Mouse (Mus musculus) heart, embryonic 14.5 days (tissue): Measurements from ENCODE around the gene Aftph. TPM values are rescaled to one million over a fixed set of nuclear protein-coding genes. Genes with fewer than 3 reads are reported as not detected.

Source experiments
- ATAC-seq: fragments of 200-750 bp; cut with Nextera tagmentation; 2 replicates; pipeline ENCODE4 v1.8.0; 2017; ENCODE audit warnings: low read depth, moderate TSS enrichment; ENCODE audit not compliant: insufficient number of reproducible peaks, insufficient read depth, low FRiP score
- H3K27ac ChIP-seq, 2 experiments: fragments of 200-500 bp in 1 of 2; fragments of 300-500 bp in 1 of 2; sonication (generic) in 1 of 2; replicated peaks in 1 of 2; 2 replicates each; pipeline ENCODE4 v1.5.1; 2012 to 2014; ENCODE audit warnings: low read depth in 2 of 2, low read length in 2 of 2, control low read depth in 1 of 2, mild to moderate bottlenecking in 1 of 2, mixed read lengths in 1 of 2; ENCODE audit not compliant: control insufficient read depth in 1 of 2, insufficient read depth in 1 of 2
- H3K27me3 ChIP-seq: fragments of 300-500 bp; sonication (generic); 2 replicates; pipeline ENCODE4 v1.6.1; 2014; ENCODE audit warnings: mild to moderate bottlenecking, low read length, control low read depth; ENCODE audit not compliant: control insufficient read depth, insufficient read depth
- H3K36me3 ChIP-seq: fragments of 300-500 bp; sonication (generic); 2 replicates; pipeline ENCODE4 v1.6.1; 2014; ENCODE audit warnings: mild to moderate bottlenecking, control low read depth, low read length, mixed read lengths; ENCODE audit not compliant: control insufficient read depth, insufficient read depth
- H3K4me1 ChIP-seq, 2 experiments: fragments of 200-500 bp in 1 of 2; fragments of 300-500 bp in 1 of 2; sonication (generic) in 1 of 2; 2 replicates each; pipeline ENCODE4 v1.6.1; 2012 to 2014; ENCODE audit warnings: low read length in 2 of 2, control low read depth in 1 of 2, mixed read lengths in 1 of 2; ENCODE audit not compliant: control insufficient read depth in 2 of 2, insufficient read depth in 2 of 2
- H3K4me2 ChIP-seq: fragments of 300-500 bp; sonication (generic); 2 replicates; pipeline ENCODE4 v1.6.1; 2014; ENCODE audit warnings: mild to moderate bottlenecking, low read length
- H3K4me3 ChIP-seq, 2 experiments: fragments of 200-500 bp in 1 of 2; fragments of 300-500 bp in 1 of 2; sonication (generic) in 1 of 2; 2 replicates each; pipeline ENCODE4 v1.5.1; 2012 to 2014; ENCODE audit warnings: low read length in 2 of 2, mild to moderate bottlenecking in 2 of 2, control low read depth in 1 of 2, low read depth in 1 of 2, moderate library complexity in 1 of 2; ENCODE audit not compliant: control insufficient read depth in 1 of 2, insufficient read depth in 1 of 2
- H3K9ac ChIP-seq: fragments of 300-500 bp; sonication (generic); 2 replicates; pipeline ENCODE4 v1.6.1; 2014; ENCODE audit warnings: mild to moderate bottlenecking, low read length
- H3K9me3 ChIP-seq: fragments of 300-500 bp; sonication (generic); 2 replicates; pipeline ENCODE4 v1.6.1; 2016; ENCODE audit warnings: low read length, control low read depth; ENCODE audit not compliant: control insufficient read depth
- WGBS: fragments of 180-500 bp; shearing (Covaris S2); extraction: QIAGEN DNeasy Blood & Tissue Kit; methylation state at CpG from one replicate; pipeline ENCODE4 v1.1.7; 2014; 5-methylcytosine and 5-hydroxymethylcytosine counted together
- polyA plus RNA-seq: library from polyadenylated mRNA; unstranded; fragments of >200 nt; fragmentation: Nextera tagmentation; extraction: Ambion mirVana; gene quantifications from 2 replicates; pipeline ENCODE4 v1.2.1, GENCODE M21; 2014

Gene Aftph
- polyA plus RNA-seq, 1 experiment from 2014 or later: 11.2 TPM

GRCm38 (mm10) chr11:20646142-20646541 lies 95.2 kb downstream of the Aftph start:
- peaks cover 22 to 48% of the 10 kb centered on the region in 2 experiments for H3K4me1 ChIP-seq
- no peaks in the 10 kb centered on the region for H3K27me3 ChIP-seq
- H3K9ac ChIP-seq: no peak overlapping the region
- H3K4me2 ChIP-seq: no peak overlapping the region
- no peaks in the 10 kb centered on the region for H3K9me3 ChIP-seq
- no peak overlapping the region for H3K27ac ChIP-seq
- no peak overlapping the region for H3K4me3 ChIP-seq
- no peak for ATAC-seq
- peaks cover 26% of the 10 kb centered on the region for H3K36me3 ChIP-seq
- WGBS: 71% methylated on average over 6 of the region's 6 CpGs

GRCm38 (mm10) chr11:20645521-20645920 lies 95.9 kb downstream of the Aftph start:
- Histone ChIP-seq H3K4me3 (no peak overlapping the region), H3K36me3 (peaks cover 26% of the 10 kb centered on the region), H3K27ac (no peak overlapping the region), H3K9ac (no peak overlapping the region), H3K4me2 (no peak overlapping the region), H3K9me3 (no peaks in the 10 kb centered on the region), H3K27me3 (no peaks in the 10 kb centered on the region), H3K4me1 (peaks cover 24 to 54% of the 10 kb centered on the region in 2 experiments)
- 41% methylated on average over 3 of the region's 3 CpGs for WGBS
- no peak for ATAC-seq

GRCm38 (mm10) chr11:20644872-20645271 lies 96.5 kb downstream of the Aftph start:
- ATAC-seq: no peak
- WGBS: 54% methylated on average over 6 of the region's 6 CpGs
- H3K4me2 ChIP-seq: no peak overlapping the region

GRCm38 (mm10) chr11:20644166-20644565 lies 97.2 kb downstream of the Aftph start:
- no peak overlapping the region for H3K4me3 ChIP-seq
- no peak overlapping the region for H3K4me2 ChIP-seq
- 73% methylated on average over 1 of the region's 1 CpGs for WGBS
- H3K4me1 ChIP-seq: peaks cover 29 to 68% of the 10 kb centered on the region in 2 experiments
- H3K9me3 ChIP-seq: no peaks in the 10 kb centered on the region
- H3K9ac ChIP-seq: no peak overlapping the region
- no peaks in the 10 kb centered on the region for H3K27me3 ChIP-seq
- no peak for ATAC-seq
- H3K36me3 ChIP-seq: peaks cover 16% of the 10 kb centered on the region
- H3K27ac ChIP-seq: no peak overlapping the region

More at GRCm38 (mm10) chr11:20644872-20645271, 96.5 kb downstream of the Aftph start:
- Histone ChIP-seq H3K36me3 (peaks cover 21% of the 10 kb centered on the region), H3K9ac (no peak overlapping the region), H3K9me3 (no peaks in the 10 kb centered on the region), H3K4me3 (no peak overlapping the region), H3K4me1 (peaks cover 27 to 61% of the 10 kb centered on the region in 2 experiments), H3K27me3 (no peaks in the 10 kb centered on the region), H3K27ac (no peak overlapping the region)

- Histone ChIP-seq H3K9me3 (no peaks in the 10 kb centered on the region), H3K27ac (no peak overlapping the region), H3K4me1 (peaks cover 29 to 69% of the 10 kb centered on the region in 2 experiments), H3K4me2 (no peak overlapping the region), H3K27me3 (no peaks in the 10 kb centered on the region), H3K36me3 (peaks cover 6% of the 10 kb centered on the region), H3K9ac (no peak overlapping the region), H3K4me3 (no peak overlapping the region)
- ATAC-seq: no peak
- WGBS: 58% methylated on average over 5 of the region's 5 CpGs
These were observed 98.2 kb downstream of the Aftph start for GRCm38 (mm10) chr11:20643161-20643560.

GRCm38 (mm10) chr11:20642321-20642720 lies 99.1 kb downstream of the Aftph start:
- ATAC-seq: no peak
- WGBS: 88% methylated on average over 5 of the region's 5 CpGs
- Histone ChIP-seq H3K9me3 (no peaks in the 10 kb centered on the region), H3K4me3 (no peak overlapping the region), H3K36me3 (no peaks in the 10 kb centered on the region), H3K4me1 (peaks cover 22 to 60% of the 10 kb centered on the region in 2 experiments), H3K4me2 (no peak overlapping the region), H3K27me3 (no peaks in the 10 kb centered on the region), H3K27ac (no peak overlapping the region), H3K9ac (no peak overlapping the region)

- peak overlapping the region; percentile 67 for H3K9ac ChIP-seq
- no peaks in the 10 kb centered on the region for H3K27me3 ChIP-seq
- 2% methylated on average over 11 of the region's 11 CpGs for WGBS
- peak overlapping the region; percentile 81 to 88 for H3K27ac ChIP-seq
- peak; percentile 92 for ATAC-seq
- H3K36me3 ChIP-seq: no peaks in the 10 kb centered on the region
- peaks cover 22 to 56% of the 10 kb centered on the region in 2 experiments for H3K4me1 ChIP-seq
- peak overlapping the region; percentile 19 to 29; a peak in 3 of 4 replicates for H3K4me3 ChIP-seq
- no peaks in the 10 kb centered on the region for H3K9me3 ChIP-seq
- peak overlapping the region; percentile 64 for H3K4me2 ChIP-seq
These were observed 101.4 kb downstream of the Aftph start for GRCm38 (mm10) chr11:20639918-20640447.

GRCm38 (mm10) chr11:20638841-20639240 lies 102.5 kb downstream of the Aftph start:
- no peaks in the 10 kb centered on the region for H3K27me3 ChIP-seq
- ATAC-seq: no peak
- H3K4me3 ChIP-seq: no peak overlapping the region
- no peak overlapping the region for H3K9ac ChIP-seq
- H3K4me2 ChIP-seq: no peak overlapping the region
- H3K36me3 ChIP-seq: no peaks in the 10 kb centered on the region
- no peaks in the 10 kb centered on the region for H3K9me3 ChIP-seq
- no peak overlapping the region for H3K27ac ChIP-seq
- peaks cover 19 to 56% of the 10 kb centered on the region in 2 experiments for H3K4me1 ChIP-seq
- WGBS: 24% methylated on average over 3 of the region's 3 CpGs
